Mouse (Mus musculus): Measurements from ENCODE around the gene Myef2. TPM values are rescaled to one million over a fixed set of nuclear protein-coding genes. Genes with fewer than 3 reads are reported as not detected.
A peak's percentile ranks its signal among the peaks of the same experiment; 100 is the strongest.

Gene Myef2
- total and polyA plus RNA-seq, 3 experiments: 2.5 to 7.2 (median 4.8) TPM

GRCm38 (mm10) chr2:125062944-125063343 is 60.5 kb downstream of the Myef2 start:
- H3K27ac ChIP-seq: no peak overlapping the region
- DNase-seq: no peak
- H3K9ac ChIP-seq (ENCODE audit: low read depth, low read length): no peak overlapping the region
- intact Hi-C loops (cut with DNase I): no loop called here
- no peaks in the 10 kb centered on the region for H3K27me3 ChIP-seq (ENCODE audit: control insufficient read depth, insufficient read depth, low read length)
- TF ChIP-seq CTCF (IDR thresholded peaks at IDR 0.05) (no peak), EP300 (IDR thresholded peaks at IDR 0.05; ENCODE audit: insufficient read depth, low read depth, low read length) (no peak), POLR2A (IDR thresholded peaks at IDR 0.05; ENCODE audit: insufficient read depth, low read depth, low read length) (no peak)
- H3K36me3 ChIP-seq (ENCODE audit: control insufficient read depth, insufficient read depth, low read length): no peaks in the 10 kb centered on the region
- H3K4me1 ChIP-seq (ENCODE audit: control insufficient read depth, insufficient read depth, low read length): no peaks in the 10 kb centered on the region
- H3K4me3 ChIP-seq: no peak overlapping the region
- WGBS: 51% methylated on average over 4 of the region's 4 CpGs
- H3K79me2 ChIP-seq (replicated peaks; ENCODE audit: control insufficient read depth, insufficient read depth, low read length): no peaks in the 10 kb centered on the region

GRCm38 (mm10) chr2:125061451-125061850 is 62.0 kb downstream of the Myef2 start:
- no peaks in the 10 kb centered on the region for H3K79me2 ChIP-seq (replicated peaks; ENCODE audit: control insufficient read depth, insufficient read depth, low read length)
- TF ChIP-seq POLR2A (IDR thresholded peaks at IDR 0.05; ENCODE audit: insufficient read depth, low read depth, low read length): no peak
- TF ChIP-seq CTCF (IDR thresholded peaks at IDR 0.05): no peak
- TF ChIP-seq EP300 (IDR thresholded peaks at IDR 0.05; ENCODE audit: insufficient read depth, low read depth, low read length): no peak
- 79% methylated on average over 7 of the region's 7 CpGs for WGBS
- intact Hi-C loops (cut with DNase I): no loop called here
- no peaks in the 10 kb centered on the region for H3K27me3 ChIP-seq (ENCODE audit: control insufficient read depth, insufficient read depth, low read length)
- DNase-seq: no peak
- H3K9ac ChIP-seq (ENCODE audit: low read depth, low read length): no peak overlapping the region
- no peaks in the 10 kb centered on the region for H3K4me1 ChIP-seq (ENCODE audit: control insufficient read depth, insufficient read depth, low read length)
- H3K36me3 ChIP-seq (ENCODE audit: control insufficient read depth, insufficient read depth, low read length): no peaks in the 10 kb centered on the region
- no peak overlapping the region for H3K4me3 ChIP-seq
- no peak overlapping the region for H3K27ac ChIP-seq

GRCm38 (mm10) chr2:125057250-125057815 is 66.1 kb downstream of the Myef2 start:
- Histone ChIP-seq H3K27me3 (ENCODE audit: control insufficient read depth, insufficient read depth, low read length) (no peaks in the 10 kb centered on the region), H3K9ac (ENCODE audit: low read depth, low read length) (no peak overlapping the region), H3K36me3 (ENCODE audit: control insufficient read depth, insufficient read depth, low read length) (no peaks in the 10 kb centered on the region), H3K4me3 (no peak overlapping the region), H3K4me1 (ENCODE audit: control insufficient read depth, insufficient read depth, low read length) (no peaks in the 10 kb centered on the region), H3K79me2 (replicated peaks; ENCODE audit: control insufficient read depth, insufficient read depth, low read length) (no peaks in the 10 kb centered on the region), H3K27ac (no peak overlapping the region)
- 23% methylated on average over 7 of the region's 7 CpGs for WGBS
- no peak for DNase-seq
- intact Hi-C loops (cut with DNase I): loop anchor here (2.0 kb wide), 1 partner anchor 131 kb away; no protein-coding TSS in a partner anchor
- TF ChIP-seq POLR2A (IDR thresholded peaks at IDR 0.05; ENCODE audit: insufficient read depth, low read depth, low read length): no peak
- TF ChIP-seq CTCF (IDR thresholded peaks at IDR 0.05): peak; percentile 50
- TF ChIP-seq EP300 (IDR thresholded peaks at IDR 0.05; ENCODE audit: insufficient read depth, low read depth, low read length): no peak

GRCm38 (mm10) chr2:125055316-125055903 is 68.1 kb downstream of the Myef2 start:
- H3K27me3 ChIP-seq (ENCODE audit: control insufficient read depth, insufficient read depth, low read length): no peaks in the 10 kb centered on the region
- intact Hi-C loops (cut with DNase I): no loop called here
- H3K79me2 ChIP-seq (replicated peaks; ENCODE audit: control insufficient read depth, insufficient read depth, low read length): no peaks in the 10 kb centered on the region
- no peaks in the 10 kb centered on the region for H3K36me3 ChIP-seq (ENCODE audit: control insufficient read depth, insufficient read depth, low read length)
- no peak overlapping the region for H3K27ac ChIP-seq
- no peak overlapping the region for H3K9ac ChIP-seq (ENCODE audit: low read depth, low read length)
- H3K4me1 ChIP-seq (ENCODE audit: control insufficient read depth, insufficient read depth, low read length): no peaks in the 10 kb centered on the region
- no peak for TF ChIP-seq EP300 (IDR thresholded peaks at IDR 0.05; ENCODE audit: insufficient read depth, low read depth, low read length)
- TF ChIP-seq CTCF (IDR thresholded peaks at IDR 0.05): peak; percentile 36
- no peak for TF ChIP-seq POLR2A (IDR thresholded peaks at IDR 0.05; ENCODE audit: insufficient read depth, low read depth, low read length)
- 77% methylated on average over 7 of the region's 7 CpGs for whole genome bisulfite sequencing
- no peak overlapping the region for H3K4me3 ChIP-seq
- no peak for DNase-seq

Other genes starting within 250 kb of the Myef2 start
- 1 to 10 TPM in 1 of 2 experiments, under 1 TPM in 1; 0.97 to 1.3 TPM for gene Slc24a5, start 55.5 kb downstream of the Myef2 start, total RNA-seq (2021)
- gene Slc24a5, start 55.5 kb downstream of the Myef2 start, polyA plus RNA-seq (2012; rRNA removed): 0.41 and 0.73 TPM in 2 replicates
- not detected for gene Ctxn2, start 13.0 kb upstream of the Myef2 start, total RNA-seq (2021)
- not detected in 2 replicates for gene Ctxn2, start 13.0 kb upstream of the Myef2 start, polyA plus RNA-seq (2012; rRNA removed)
- gene Slc12a1, start 28.8 kb upstream of the Myef2 start, total RNA-seq (2021): not detected
- gene Slc12a1, start 28.8 kb upstream of the Myef2 start, polyA plus RNA-seq (2012; rRNA removed): not detected in 2 replicates
- 10 to 100 TPM; 27.4 to 27.5 TPM for gene Dut, start 123.5 kb upstream of the Myef2 start, total RNA-seq (2021)
- 17.3 and 25.0 TPM in 2 replicates for gene Dut, start 123.5 kb upstream of the Myef2 start, polyA plus RNA-seq (2012; rRNA removed)

Measured in heart, adult 2 months (tissue).